In the genomic region with DNA sequence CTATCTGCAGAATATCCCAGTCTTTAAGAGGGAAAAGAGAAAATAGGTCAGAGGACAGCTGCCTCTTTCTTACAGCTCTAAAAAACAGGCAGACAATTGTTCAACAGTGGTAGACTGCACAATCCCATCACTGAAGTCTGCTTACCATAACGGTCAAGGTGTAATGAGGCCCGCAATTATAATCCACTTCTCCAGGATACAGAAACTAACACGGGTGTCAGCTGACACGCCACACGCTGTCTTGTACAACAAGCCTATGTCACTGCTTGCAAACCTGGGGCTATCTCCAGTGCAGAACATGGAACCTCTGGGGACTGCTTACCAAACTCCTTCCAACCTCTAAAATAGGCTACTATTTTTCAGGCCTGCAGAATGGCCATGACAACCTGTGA, we compare ENCODE assay signal across 10 mouse cellular contexts. TPM values are rescaled to one million over a fixed set of nuclear protein-coding genes. Genes with fewer than 3 reads are reported as not detected.
DNase-seq lines count a peak whose midpoint lies in the region; ATAC-seq and TF ChIP-seq lines count a peak whose summit lies in the region.
"Had no signal": no experiment of that assay in that cellular context is flagged by ENCODE, and none has a peak within 500 bp of the region (broad histone marks: within the 10 kb centered on the region; RNA-seq: fewer than 3 reads in every experiment).

No protein-coding gene starts in this region.

- peak overlapping the region; percentile 59; the same call in 1 of the 2 replicates for H3K27ac ChIP-seq in kidney, embryonic 14.5 days (ENCODE audit: low read depth, low read length)
- peak overlapping the region; percentile 98 for H3K27ac ChIP-seq in brown adipose tissue, adult 24 weeks (replicated peaks; ENCODE audit: low read depth, low read length)
- peak overlapping the region; percentile 89 to 93 for H3K27ac ChIP-seq in heart, embryonic 14.5 days (replicated peaks in 1 of 2; ENCODE audit: control insufficient read depth in 1 of 2, insufficient read depth in 1 of 2, low read depth in 2 of 2, low read length in 2 of 2)
- H3K27ac ChIP-seq in forebrain, embryonic 13.5 days: no peak overlapping the region

- peaks cover 10% of the 10 kb centered on the region for H3K4me1 ChIP-seq in kidney, embryonic 14.5 days (ENCODE audit: control insufficient read depth, insufficient read depth, low read length)
- H3K4me1 ChIP-seq in brown adipose tissue, adult 24 weeks (ENCODE audit: control insufficient read depth, insufficient read depth, insufficient read length, low read length): peaks cover 11% of the 10 kb centered on the region
- peaks cover 8 to 45% of the 10 kb centered on the region in 2 experiments for H3K4me1 ChIP-seq in heart, embryonic 14.5 days (ENCODE audit: control insufficient read depth in 2 of 2, insufficient read depth in 2 of 2, low read length in 2 of 2)
- 0 out of 2 replicates have a peak, but pooled peaks cover 3% of the 10 kb centered on the region for H3K4me1 ChIP-seq in forebrain, embryonic 13.5 days

- no peak for DNase-seq in kidney, postnatal 36 days
- DNase-seq in ovary, postnatal 10 days (ENCODE audit: low spot score): no peak
- DNase-seq: cerebellum, adult 11 months; lung, postnatal 4 days had no signal

- H3ac ChIP-seq in myocyte (ENCODE audit: control insufficient read depth, insufficient read length): no peak overlapping the region

- no peaks in the 10 kb centered on the region for H3K9me3 ChIP-seq in kidney, embryonic 14.5 days (ENCODE audit: control insufficient read depth, low read length)
- H3K9me3 ChIP-seq in heart, embryonic 14.5 days (ENCODE audit: control insufficient read depth, low read length): no peaks in the 10 kb centered on the region
- H3K9me3 ChIP-seq in forebrain, embryonic 13.5 days (replicated peaks): no peaks in the 10 kb centered on the region

- H3K9ac ChIP-seq in kidney, embryonic 14.5 days (ENCODE audit: low read depth, low read length): no peak overlapping the region
- peak overlapping the region; percentile 44 for H3K9ac ChIP-seq in heart, embryonic 14.5 days (ENCODE audit: low read length)
- H3K9ac ChIP-seq in forebrain, embryonic 13.5 days: no peak overlapping the region

- TF ChIP-seq POLR2A in myocyte (IDR thresholded peaks at IDR 0.05; ENCODE audit: insufficient read length, low read depth): no peak

- H3K4me3 ChIP-seq in kidney, embryonic 14.5 days (ENCODE audit: low read length): no peak overlapping the region
- peak overlapping the region; percentile 35 for H3K4me3 ChIP-seq in brown adipose tissue, adult 24 weeks (ENCODE audit: insufficient read depth, low read depth, low read length)
- peak overlapping the region; percentile 10 to 12; a peak in 3 of 4 replicates for H3K4me3 ChIP-seq in heart, embryonic 14.5 days (ENCODE audit: control insufficient read depth in 1 of 2, insufficient read depth in 1 of 2, low read depth in 1 of 2, low read length in 2 of 2)
- no peak overlapping the region for H3K4me3 ChIP-seq in myocyte
- no peak overlapping the region for H3K4me3 ChIP-seq in forebrain, embryonic 13.5 days

- ATAC-seq in kidney, embryonic 14.5 days (ENCODE audit: low FRiP score, low TSS enrichment): no peak
- no peak for ATAC-seq in heart, embryonic 14.5 days (ENCODE audit: insufficient number of reproducible peaks, insufficient read depth, low FRiP score, low read depth)
- no peak for ATAC-seq in forebrain, embryonic 13.5 days
- ATAC-seq: Patski had no signal

- H3K27me3 ChIP-seq in kidney, embryonic 14.5 days (ENCODE audit: control insufficient read depth, insufficient read depth, low read length): no peaks in the 10 kb centered on the region
- H3K27me3 ChIP-seq in heart, embryonic 14.5 days (ENCODE audit: control insufficient read depth, insufficient read depth, low read length): no peaks in the 10 kb centered on the region
- no peaks in the 10 kb centered on the region for H3K27me3 ChIP-seq in myocyte (ENCODE audit: control insufficient read depth, insufficient read depth, insufficient read length)
- no peaks in the 10 kb centered on the region for H3K27me3 ChIP-seq in forebrain, embryonic 13.5 days
- H3K27me3 ChIP-seq: Patski had no signal

- peaks cover 42% of the 10 kb centered on the region for H3K79me2 ChIP-seq in myocyte (ENCODE audit: control insufficient read depth, insufficient read depth)

- 86% methylated on average over 5 of the region's 5 CpGs for WGBS in kidney, embryonic 14.5 days
- WGBS in heart, embryonic 14.5 days: 32% methylated on average over 5 of the region's 5 CpGs
- 84% methylated on average over 5 of the region's 5 CpGs for WGBS in forebrain, embryonic 13.5 days

- no peak overlapping the region for H3K4me2 ChIP-seq in kidney, embryonic 14.5 days (replicated peaks; ENCODE audit: low read depth, low read length)
- H3K4me2 ChIP-seq in heart, embryonic 14.5 days (ENCODE audit: low read length): peak overlapping the region; percentile 59
- peak overlapping the region; percentile 66 for H3K4me2 ChIP-seq in myocyte (ENCODE audit: low read depth)
- no peak overlapping the region for H3K4me2 ChIP-seq in forebrain, embryonic 13.5 days

- peaks cover 32% of the 10 kb centered on the region for H3K36me3 ChIP-seq in kidney, embryonic 14.5 days (ENCODE audit: control insufficient read depth, insufficient read depth, low read length)
- peaks cover 29% of the 10 kb centered on the region for H3K36me3 ChIP-seq in heart, embryonic 14.5 days (ENCODE audit: control insufficient read depth, insufficient read depth, low read length)
- H3K36me3 ChIP-seq in myocyte (ENCODE audit: control insufficient read depth, insufficient read depth): peaks cover 27% of the 10 kb centered on the region
- H3K36me3 ChIP-seq in forebrain, embryonic 13.5 days (ENCODE audit: poor library complexity, severe bottlenecking): peaks cover 28% of the 10 kb centered on the region

TF ChIP-seq in myocyte, 11 proteins besides CTCF, POLR2A, EP300 and RAD21:
- TF ChIP-seq MYOD1 (IDR thresholded peaks at IDR 0.05; ENCODE audit: control insufficient read depth in 1 of 3, insufficient read length in 2 of 3, low read depth in 2 of 3) (no peak), TCF12 (IDR thresholded peaks at IDR 0.05; ENCODE audit: insufficient read depth, poor library complexity, severe bottlenecking) (no peak), SRF (IDR thresholded peaks at IDR 0.05; ENCODE audit: control insufficient read depth, insufficient read length, low read depth) (no peak), CEBPB (IDR thresholded peaks at IDR 0.05; ENCODE audit: insufficient read depth, poor library complexity, severe bottlenecking) (no peak)

RNA-seq across cellular contexts. Expression of gene Tbc1d14, which starts 28.0 kb away (rescaled TPM):
- polyA plus RNA-seq in kidney, embryonic 14.5 days (2014; fragmentation: Nextera tagmentation; extraction: Ambion mirVana): 27.7 and 49.9 TPM in 2 replicates
- polyA plus RNA-seq in brown adipose tissue, adult 24 weeks (2012; ENCODE audit: insufficient read depth, insufficient read length, missing spikeins): 8.7 and 8.8 TPM in 2 replicates
- 18.6 and 19.1 TPM in 2 replicates for polyA plus RNA-seq in heart, embryonic 14.5 days (2014; fragmentation: Nextera tagmentation; extraction: Ambion mirVana)
- polyA plus RNA-seq in myocyte (2012; fragmentation: generic; extraction: Trizol): 7.8 TPM
- polyA plus RNA-seq in forebrain, embryonic 13.5 days (2015; fragmentation: Nextera tagmentation; extraction: Ambion mirVana): 67.0 and 68.0 TPM in 2 replicates

Comparison
In these comparisons a context has a peak if more than half of its experiments do, and no peak if none do; other contexts are left out.
1. H3K4me2 ChIP-seq: peak in heart, embryonic 14.5 days (single experiment) and myocyte (single experiment); none in kidney, embryonic 14.5 days (single experiment) and forebrain, embryonic 13.5 days (single experiment).
2. H3K4me3 ChIP-seq: peak in brown adipose tissue, adult 24 weeks (single experiment) and heart, embryonic 14.5 days (2 of 2); none in kidney, embryonic 14.5 days (single experiment), myocyte (single experiment) and forebrain, embryonic 13.5 days (single experiment).